Mouse (Mus musculus) megakaryocyte, embryonic 14.5 days (primary cell): Measurements from ENCODE around the gene Stx8.

Experiments
- FLI1 ChIP-seq: IDR thresholded peaks from 2 replicates; pipeline ENCODE4 v1.6.1; 2012; ENCODE audit warnings: low read length, inconsistent platforms, mixed read lengths
- GATA1 ChIP-seq: IDR thresholded peaks from 3 replicates; pipeline ENCODE4 v1.6.1; 2012; ENCODE audit warnings: mixed read lengths, low read length, inconsistent platforms, borderline replicate concordance

DNA sequence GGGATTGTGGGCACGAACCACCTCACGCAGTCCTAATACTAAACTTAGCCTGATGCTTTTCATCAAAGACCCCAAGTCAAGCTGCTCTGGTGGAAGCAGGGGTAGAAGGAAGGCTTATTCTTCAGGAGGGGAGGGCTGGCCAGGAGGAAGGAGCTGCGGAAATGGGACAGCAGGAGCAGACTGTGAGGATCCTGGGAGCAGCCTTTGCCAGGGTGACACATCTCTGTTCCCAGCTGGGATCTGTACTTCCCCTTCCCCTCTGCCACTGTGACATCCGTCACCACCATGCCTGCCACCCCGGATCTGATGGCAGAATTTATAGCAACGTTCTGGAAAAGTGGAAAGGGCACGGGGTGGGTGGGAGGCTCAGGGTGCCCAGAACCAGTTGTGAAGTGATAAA, 168.5 kb downstream of the Stx8 start:
- TF ChIP-seq GATA1 (no peak), FLI1 (no peak)
